Mouse (Mus musculus) right cerebral cortex, postnatal 25 days (tissue): ENCODE data around the gene Cdc20.

Source experiments
- DNase-seq: peaks from one replicate; pipeline ENCODE4 v3.0.0; 2022

The Cdc20 gene

GRCm38 (mm10) chr4:118417112-118417797 is 19.9 kb downstream of the Cdc20 start:
- no peak for DNase-seq

- no peak for DNase-seq
These were observed 20.8 kb downstream of the Cdc20 start for GRCm38 (mm10) chr4:118416329-118416728.

DNA sequence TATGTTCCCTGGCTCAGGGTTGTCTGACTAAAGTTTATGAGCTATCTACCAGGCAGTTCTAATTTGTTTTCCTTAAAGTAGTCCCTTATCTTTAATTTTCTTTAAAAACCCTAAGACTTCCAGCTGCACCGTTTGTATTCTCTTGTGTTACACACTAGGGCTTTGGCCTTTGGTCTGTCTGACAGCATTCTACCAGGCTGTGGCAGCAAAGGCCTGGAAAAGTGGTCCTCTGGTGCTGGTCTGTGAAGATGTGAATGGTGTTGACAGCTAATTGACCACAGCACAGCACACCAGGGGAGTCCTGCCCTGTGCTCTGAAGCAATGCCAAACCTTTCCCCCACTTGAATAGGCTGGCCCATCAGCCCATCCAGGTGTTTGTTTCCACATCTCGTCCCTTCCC is 21.4 kb downstream of the Cdc20 start:
- DNase-seq: no peak

DNA sequence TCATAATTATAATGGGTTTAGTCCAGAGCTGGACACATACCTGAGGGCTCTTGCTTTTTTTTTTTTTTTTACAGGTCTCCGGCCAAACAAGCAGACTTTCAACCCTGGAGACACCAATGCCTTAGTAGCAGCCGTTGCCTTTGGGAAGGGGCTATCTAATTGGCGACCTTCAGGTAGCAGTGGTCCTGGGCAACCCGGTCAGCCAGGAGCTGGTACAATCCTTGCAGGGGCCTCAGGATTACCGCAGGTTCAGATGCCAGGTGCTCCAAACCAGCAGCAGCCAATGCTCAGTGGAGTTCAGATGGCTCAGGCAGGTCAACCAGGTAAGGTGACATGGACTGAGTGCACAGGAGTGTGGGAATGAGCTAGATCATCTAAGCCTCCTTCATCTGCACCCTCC is 23.6 kb downstream of the Cdc20 start:
- no peak for DNase-seq

DNA sequence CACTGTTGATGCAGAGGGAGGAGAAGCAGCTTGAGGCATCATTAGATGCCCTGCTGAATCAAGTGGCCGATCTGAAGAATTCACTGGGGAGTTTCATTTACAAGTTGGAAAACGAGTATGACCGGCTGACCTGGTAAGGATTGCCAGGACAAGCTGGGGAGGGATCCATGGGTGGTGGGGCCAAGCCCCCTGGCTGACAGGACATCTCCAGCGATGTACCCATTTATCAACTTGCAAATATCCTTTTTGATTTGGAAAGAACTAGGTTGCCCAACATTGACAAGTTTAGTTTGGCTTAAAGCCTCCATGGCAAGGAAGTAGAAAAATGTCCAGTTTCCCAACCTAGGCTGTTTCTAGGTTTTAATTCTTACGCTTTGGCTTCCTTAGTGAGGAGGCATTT is 26.3 kb downstream of the Cdc20 start:
- no peak for DNase-seq

DNA sequence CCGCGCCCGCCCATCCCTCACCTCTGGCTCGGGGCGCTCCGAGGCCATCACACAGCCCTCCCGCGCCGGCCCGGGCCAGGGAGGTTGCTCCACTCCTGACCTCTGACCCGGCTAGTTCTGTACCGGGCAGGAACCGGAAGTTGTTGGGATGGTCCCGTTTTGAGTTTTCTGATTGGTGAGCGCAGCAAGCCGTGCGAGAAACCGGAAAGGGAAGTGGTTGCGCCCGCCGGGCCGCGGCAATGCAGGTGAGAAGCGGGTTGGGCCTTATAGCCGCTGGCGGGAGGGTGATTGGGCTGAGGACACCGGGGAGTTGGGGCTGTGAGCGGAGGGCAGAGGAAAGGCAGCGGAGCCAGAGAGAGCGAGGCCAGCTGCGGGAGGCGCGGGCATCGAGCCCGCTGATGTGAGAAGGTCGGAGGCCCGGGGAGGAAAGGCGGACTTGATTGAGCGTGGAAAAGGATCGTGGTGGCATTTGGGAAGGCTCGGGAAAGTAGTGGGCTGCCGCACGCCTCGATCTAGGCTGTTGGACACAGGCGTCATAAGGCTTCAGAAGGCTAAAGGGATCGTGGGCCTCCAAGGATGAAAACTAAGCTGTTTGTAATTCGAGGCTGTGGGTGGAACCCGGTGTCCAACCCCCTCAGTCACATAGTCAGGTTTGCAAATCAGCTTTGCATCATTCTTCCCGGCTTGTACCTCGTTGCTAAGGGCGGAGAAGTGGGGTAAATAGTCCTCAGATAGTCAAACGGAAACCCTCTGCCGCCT is 27.8 kb downstream of the Cdc20 start, which contains the start of the genes Szt2 and Med8:
Gene Szt2, minus strand, starts transcription at position 132 of the 759 bp plus-strand sequence.
Gene Med8, plus strand, starts transcription at position 196 of the 759 bp plus-strand sequence.
- DNase-seq: peak; percentile 90

DNA sequence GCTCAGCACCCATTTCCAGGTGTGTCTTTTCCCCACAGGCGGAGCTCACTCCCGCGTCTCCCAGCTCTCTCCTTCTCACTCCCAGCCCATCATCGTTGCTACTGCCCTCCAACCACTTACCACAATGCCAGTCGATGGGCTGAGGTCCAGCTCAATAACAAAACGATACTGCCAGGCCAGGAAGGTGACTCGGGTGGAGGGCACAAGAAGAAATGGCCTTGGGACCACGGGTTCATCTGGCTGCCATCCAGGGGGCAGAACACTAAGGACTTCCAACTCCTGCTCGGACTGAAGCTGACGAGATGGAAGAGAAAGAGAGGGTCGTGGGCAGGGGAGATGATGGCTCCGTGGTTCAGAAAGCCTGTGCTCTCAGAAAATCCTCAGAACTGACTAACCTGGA is 34.5 kb downstream of the Cdc20 start:
- no peak for DNase-seq

DNA sequence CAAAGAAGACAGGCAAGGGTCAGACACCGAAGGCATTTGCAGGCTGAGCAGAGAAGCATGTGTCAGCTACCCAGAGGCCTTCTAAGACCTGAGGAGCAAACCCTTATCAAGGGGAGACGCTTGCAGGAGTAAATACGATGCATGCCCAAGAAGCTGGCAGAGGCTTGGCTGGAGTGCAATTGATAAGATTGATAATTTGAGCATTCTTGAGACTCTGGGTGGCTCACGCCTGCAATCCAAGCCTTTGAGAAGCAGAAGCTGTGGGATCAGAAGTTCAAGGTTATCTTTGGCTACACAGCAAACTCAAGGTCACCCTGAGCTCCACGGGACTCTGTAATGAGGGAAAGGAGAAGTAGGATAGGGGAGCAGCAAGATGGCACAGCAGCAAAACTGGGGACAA is 35.2 kb downstream of the Cdc20 start:
- DNase-seq: no peak

DNA sequence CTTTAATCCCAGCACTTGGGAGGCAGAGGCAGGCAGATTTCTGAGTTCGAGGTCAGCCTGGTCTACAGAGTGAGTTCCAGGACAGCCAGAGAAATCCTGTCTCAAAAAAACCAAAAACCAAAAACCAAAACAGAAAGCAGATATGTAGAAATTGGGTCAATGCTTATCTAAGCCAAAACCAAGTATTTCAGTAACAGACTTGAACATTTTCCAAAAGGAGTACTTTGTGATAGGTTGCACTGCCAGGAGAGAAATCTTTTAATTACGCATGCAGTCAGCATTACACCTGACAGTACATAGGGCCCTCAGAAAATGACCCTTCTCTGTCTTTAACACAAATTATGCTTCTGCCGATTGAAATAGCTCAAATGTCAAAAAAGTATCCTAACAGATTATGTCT is 35.7 kb downstream of the Cdc20 start:
- DNase-seq: no peak

DNA sequence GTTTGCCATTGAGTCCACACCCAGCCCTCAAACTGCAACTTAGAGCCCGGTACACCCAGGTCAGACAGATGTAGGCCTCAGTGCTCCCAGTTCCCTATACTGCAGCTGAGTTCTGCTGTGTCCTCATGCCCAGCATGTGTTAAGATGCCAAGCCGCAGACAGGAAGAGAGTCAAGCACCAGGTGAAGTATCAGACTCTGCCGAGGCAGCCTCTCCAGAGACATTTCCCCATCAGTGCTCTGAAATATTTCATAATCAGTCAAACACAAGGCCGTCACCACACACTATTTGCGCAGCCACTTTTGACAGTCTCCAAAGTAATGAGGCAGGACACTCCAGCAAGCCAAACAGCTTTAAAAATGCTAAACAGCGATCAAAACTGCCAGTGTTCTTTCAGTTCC is 38.8 kb downstream of the Cdc20 start:
- DNase-seq: no peak

DNA sequence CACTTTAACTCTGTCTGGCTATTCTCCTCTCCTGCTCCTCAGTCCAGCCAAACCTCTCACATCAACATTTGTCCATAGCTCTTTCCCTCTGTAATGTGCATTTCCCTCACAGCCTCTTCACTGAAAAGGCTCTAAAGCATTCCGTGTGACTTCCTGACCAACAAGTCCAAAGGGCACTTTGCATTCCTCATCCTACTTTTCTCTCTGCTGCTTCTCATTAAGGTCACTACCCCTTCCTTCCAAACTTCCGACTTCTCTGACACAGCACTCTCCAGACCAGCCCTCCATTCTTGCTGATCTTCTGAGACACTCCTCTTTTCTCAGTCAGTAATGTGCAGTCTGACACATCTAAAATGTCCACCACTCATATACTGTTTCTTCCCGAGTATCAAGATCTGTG is 40.7 kb downstream of the Cdc20 start:
- DNase-seq: no peak

DNA sequence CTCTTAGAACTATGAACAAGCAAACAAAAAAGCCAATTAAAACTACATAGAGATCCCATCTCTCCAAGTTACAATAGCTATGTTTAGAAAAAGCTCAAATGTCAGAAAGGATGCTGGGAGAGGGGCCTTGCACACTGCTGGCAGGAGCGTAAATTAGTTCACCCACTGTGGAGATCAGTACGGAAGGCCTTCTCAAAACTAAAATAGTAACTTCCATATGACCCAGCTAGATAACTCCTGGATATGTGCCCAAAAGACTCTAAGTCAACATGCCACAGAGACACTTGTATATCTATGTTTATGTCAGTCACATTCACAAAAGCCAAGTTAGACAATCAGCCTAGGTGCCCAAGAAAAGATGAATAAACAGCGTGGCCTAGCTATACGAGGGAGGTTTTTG is 41.9 kb downstream of the Cdc20 start:
- no peak for DNase-seq

DNA sequence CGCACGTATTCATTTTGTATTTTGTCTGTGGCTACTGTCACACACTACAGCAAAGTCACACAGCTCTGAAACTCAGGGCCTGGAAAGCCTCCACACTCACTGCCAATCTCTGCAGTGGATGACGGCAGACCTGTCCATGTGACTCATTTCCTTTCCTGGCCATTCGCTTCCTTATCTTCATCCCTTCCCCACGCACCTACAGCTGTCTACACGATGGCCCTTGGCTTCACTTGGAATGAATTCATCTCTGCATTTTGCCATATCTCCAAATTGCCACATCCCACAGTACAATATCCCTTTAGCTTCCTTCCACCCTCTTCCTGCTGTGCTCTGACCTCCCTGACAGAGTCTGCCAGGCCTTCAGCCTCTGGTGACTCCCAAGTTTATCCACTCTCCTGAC is 42.6 kb downstream of the Cdc20 start:
- DNase-seq: no peak

- no peak for DNase-seq
These were observed 47.0 kb downstream of the Cdc20 start for GRCm38 (mm10) chr4:118390146-118390545.

- no peak for DNase-seq
These were observed 49.8 kb downstream of the Cdc20 start for GRCm38 (mm10) chr4:118387316-118387715.

DNA sequence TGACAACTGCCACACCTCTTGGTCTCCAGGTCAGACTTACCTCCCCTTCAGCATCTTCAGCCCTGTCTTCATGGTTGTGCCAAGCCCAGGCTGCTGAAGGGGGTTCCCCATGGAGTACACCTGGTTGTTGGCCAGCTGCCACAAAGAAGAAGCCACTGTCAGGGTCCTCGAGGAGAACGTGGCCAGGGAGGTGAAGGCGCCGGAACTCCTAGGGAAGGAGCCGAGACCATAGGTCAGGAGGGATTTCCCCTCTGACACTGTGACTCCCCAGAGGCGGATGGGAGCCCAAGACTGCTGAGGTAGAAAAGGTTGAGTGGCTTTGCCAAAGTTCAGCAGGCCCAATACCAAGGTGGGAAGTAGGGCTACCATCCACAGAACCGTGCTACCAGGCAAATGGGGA is 53.9 kb downstream of the Cdc20 start:
- no peak for DNase-seq
